In the genomic region with DNA sequence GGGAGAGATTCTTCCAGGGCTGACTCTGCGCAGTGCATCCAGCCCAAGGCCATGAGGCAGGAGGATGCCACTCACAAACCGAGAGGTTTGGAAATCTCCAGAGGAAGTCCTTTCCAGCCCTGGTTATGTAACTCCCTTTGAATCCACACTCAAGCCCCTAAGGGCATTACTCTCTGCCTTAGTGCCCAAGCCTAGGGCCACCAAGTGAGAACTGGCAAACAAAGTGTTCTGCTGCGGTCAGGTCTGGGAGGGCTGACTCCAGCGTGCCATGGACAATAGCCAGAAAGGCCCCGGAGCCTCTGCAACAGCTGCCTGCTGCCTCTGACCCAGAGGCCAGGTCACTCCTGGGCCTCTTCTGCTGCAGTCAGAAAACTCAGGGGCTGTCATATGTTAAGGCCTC, we compare ENCODE assay signal across 10 mouse cellular contexts. TPM values are rescaled to one million over a fixed set of nuclear protein-coding genes. Genes with fewer than 3 reads are reported as not detected.
DNase-seq lines count a peak whose midpoint lies in the region; ATAC-seq lines count a peak whose summit lies in the region.
"Had no signal": no experiment of that assay in that cellular context is flagged by ENCODE, and none has a peak within 500 bp of the region (broad histone marks: within the 10 kb centered on the region; RNA-seq: fewer than 3 reads in every experiment).

No protein-coding gene starts in this region.

- H3K4me3 ChIP-seq in embryonic facial prominence, embryonic 13.5 days = no peak overlapping the region
- H3K4me3 ChIP-seq in embryonic facial prominence, embryonic 10.5 days = no peak overlapping the region
- no peak overlapping the region for H3K4me3 ChIP-seq in intestine, embryonic 15.5 days (replicated peaks)

- DNase-seq in embryonic facial prominence, embryonic 10.5 days (ENCODE audit: low spot score) = no peak
- peak; percentile 58 for DNase-seq in ovary, postnatal 36 days (ENCODE audit: low spot score)
- no peak for DNase-seq in ovary, postnatal 14 days (ENCODE audit: low spot score)
- peak; percentile 13 to 72 for DNase-seq in kidney, postnatal 25 days
- no peak for DNase-seq in urinary bladder, postnatal 14 days (ENCODE audit: low spot score)
- DNase-seq in left cerebral cortex, postnatal 14 days (ENCODE audit: low spot score in 2 of 2) = no peak

- no peak overlapping the region for H3K4me2 ChIP-seq in embryonic facial prominence, embryonic 13.5 days
- no peak overlapping the region for H3K4me2 ChIP-seq in intestine, embryonic 15.5 days (replicated peaks)

- intact Hi-C loops in left cerebral cortex, postnatal 14 days (cut with DNase I) = no loop called here

- no peaks in the 10 kb centered on the region for H3K9me3 ChIP-seq in embryonic facial prominence, embryonic 13.5 days
- H3K9me3 ChIP-seq in embryonic facial prominence, embryonic 10.5 days = no peaks in the 10 kb centered on the region
- H3K9me3 ChIP-seq in intestine, embryonic 15.5 days = no peaks in the 10 kb centered on the region

- peaks cover 4% of the 10 kb centered on the region; the same call in 1 of the 2 replicates for H3K4me1 ChIP-seq in embryonic facial prominence, embryonic 13.5 days
- peaks cover 13% of the 10 kb centered on the region for H3K4me1 ChIP-seq in embryonic facial prominence, embryonic 10.5 days
- H3K4me1 ChIP-seq in intestine, embryonic 15.5 days (replicated peaks) = 0 out of 2 replicates have a peak, but pooled peaks cover 4% of the 10 kb centered on the region

- ATAC-seq in embryonic facial prominence, embryonic 13.5 days (ENCODE audit: insufficient number of reproducible peaks, insufficient read depth, low FRiP score, low TSS enrichment, low read depth) = no peak
- no peak for ATAC-seq in intestine, embryonic 15.5 days
- ATAC-seq: CD4-positive, CD25-positive, alpha-beta regulatory T cell, adult 4 months had no signal

- 66% methylated on average over 5 of the region's 5 CpGs for WGBS in embryonic facial prominence, embryonic 13.5 days
- 73% methylated on average over 5 of the region's 5 CpGs for WGBS in embryonic facial prominence, embryonic 10.5 days
- 70% methylated on average over 5 of the region's 5 CpGs for WGBS in intestine, embryonic 15.5 days

- no peaks in the 10 kb centered on the region for H3K36me3 ChIP-seq in embryonic facial prominence, embryonic 13.5 days
- H3K36me3 ChIP-seq in embryonic facial prominence, embryonic 10.5 days (replicated peaks) = no peaks in the 10 kb centered on the region
- no peaks in the 10 kb centered on the region for H3K36me3 ChIP-seq in intestine, embryonic 15.5 days

- H3K27ac ChIP-seq in embryonic facial prominence, embryonic 13.5 days = no peak overlapping the region
- no peak overlapping the region for H3K27ac ChIP-seq in embryonic facial prominence, embryonic 10.5 days (replicated peaks)
- no peak overlapping the region for H3K27ac ChIP-seq in intestine, embryonic 15.5 days
- H3K27ac ChIP-seq: stomach, postnatal 0 days had no signal

- H3K9ac ChIP-seq in embryonic facial prominence, embryonic 13.5 days = 0 out of 2 replicates have a peak overlapping the region, but pooled peaks have one; percentile 16
- no peak overlapping the region for H3K9ac ChIP-seq in intestine, embryonic 15.5 days

- no peaks in the 10 kb centered on the region for H3K27me3 ChIP-seq in embryonic facial prominence, embryonic 13.5 days
- no peaks in the 10 kb centered on the region for H3K27me3 ChIP-seq in embryonic facial prominence, embryonic 10.5 days (replicated peaks; ENCODE audit: low read depth, poor library complexity, severe bottlenecking)
- H3K27me3 ChIP-seq in intestine, embryonic 15.5 days (replicated peaks) = no peaks in the 10 kb centered on the region

RNA-seq across cellular contexts. Expression of gene Thrsp, which starts 1.2 kb away (rescaled TPM):
- 0.63 and 1.0 TPM in 2 replicates for polyA plus RNA-seq in embryonic facial prominence, embryonic 13.5 days (2015; fragmentation: Nextera tagmentation; extraction: Ambion mirVana)
- polyA plus RNA-seq in embryonic facial prominence, embryonic 10.5 days (2016; fragmentation: Nextera tagmentation; extraction: Ambion mirVana) = 0.26 and 0.45 TPM in 2 replicates
- polyA plus RNA-seq in intestine, embryonic 15.5 days (2015; fragmentation: Nextera tagmentation; extraction: Ambion mirVana) = 0.54 and 0.77 TPM in 2 replicates
- 10 to 100 TPM; 10.0 to 15.1 TPM for total RNA-seq in left cerebral cortex, postnatal 14 days (2021)

RNA-seq across cellular contexts. Expression of gene Ndufc2, which starts 18.9 kb away (rescaled TPM):
- 346 and 350 TPM in 2 replicates for polyA plus RNA-seq in embryonic facial prominence, embryonic 13.5 days (2015; fragmentation: Nextera tagmentation; extraction: Ambion mirVana)
- polyA plus RNA-seq in embryonic facial prominence, embryonic 10.5 days (2016; fragmentation: Nextera tagmentation; extraction: Ambion mirVana) = 304 and 310 TPM in 2 replicates
- polyA plus RNA-seq in intestine, embryonic 15.5 days (2015; fragmentation: Nextera tagmentation; extraction: Ambion mirVana) = 372 and 444 TPM in 2 replicates
- 100 to 1,000 TPM; 242 to 265 TPM for total RNA-seq in left cerebral cortex, postnatal 14 days (2021)

RNA-seq across cellular contexts. Expression of gene Kctd14, which starts 32.4 kb away (rescaled TPM):
- 4.4 and 6.0 TPM in 2 replicates for polyA plus RNA-seq in embryonic facial prominence, embryonic 13.5 days (2015; fragmentation: Nextera tagmentation; extraction: Ambion mirVana)
- 0.45 and 0.95 TPM in 2 replicates for polyA plus RNA-seq in embryonic facial prominence, embryonic 10.5 days (2016; fragmentation: Nextera tagmentation; extraction: Ambion mirVana)
- 4.5 and 9.0 TPM in 2 replicates for polyA plus RNA-seq in intestine, embryonic 15.5 days (2015; fragmentation: Nextera tagmentation; extraction: Ambion mirVana)
- total RNA-seq in left cerebral cortex, postnatal 14 days (2021) = 1 to 10 TPM; 2.2 to 2.8 TPM

RNA-seq across cellular contexts. Expression of gene Alg8, which starts 47.3 kb away (rescaled TPM):
- 35.2 and 36.1 TPM in 2 replicates for polyA plus RNA-seq in embryonic facial prominence, embryonic 13.5 days (2015; fragmentation: Nextera tagmentation; extraction: Ambion mirVana)
- polyA plus RNA-seq in embryonic facial prominence, embryonic 10.5 days (2016; fragmentation: Nextera tagmentation; extraction: Ambion mirVana) = 55.2 and 58.8 TPM in 2 replicates
- polyA plus RNA-seq in intestine, embryonic 15.5 days (2015; fragmentation: Nextera tagmentation; extraction: Ambion mirVana) = 53.7 and 55.4 TPM in 2 replicates
- 10 to 100 TPM in 1 of 2 experiments, 1 to 10 TPM in 1; 8.5 to 13.0 TPM for total RNA-seq in left cerebral cortex, postnatal 14 days (2021)

Comparison
In these comparisons a context has a peak if more than half of its experiments do, and no peak if none do; other contexts are left out.
1. DNase-seq: peak in ovary, postnatal 36 days (single experiment) and kidney, postnatal 25 days (2 of 2); none in embryonic facial prominence, embryonic 10.5 days (single experiment), ovary, postnatal 14 days (single experiment), urinary bladder, postnatal 14 days (single experiment) and left cerebral cortex, postnatal 14 days (0 of 2).